Mouse (Mus musculus) left cerebral cortex, adult 8-10 months (tissue): ENCODE measurements around the gene Srsf3. TPM values are rescaled to one million over a fixed set of nuclear protein-coding genes. Genes with fewer than 3 reads are reported as not detected.

Experiments used
- DNase-seq, 2 experiments: peaks; one replicate each; pipeline ENCODE4 v3.0.0; 2022; ENCODE audit warnings: low spot score in 2 of 2
- total RNA-seq, 4 experiments: library from RNA; stranded (reverse); gene quantifications; 2 replicates each; pipeline ENCODE4 v1.2.4; 2022

Srsf3 gene
- total RNA-seq, 4 experiments from 2014 or later = 101 to 142 (median 115) TPM

DNA sequence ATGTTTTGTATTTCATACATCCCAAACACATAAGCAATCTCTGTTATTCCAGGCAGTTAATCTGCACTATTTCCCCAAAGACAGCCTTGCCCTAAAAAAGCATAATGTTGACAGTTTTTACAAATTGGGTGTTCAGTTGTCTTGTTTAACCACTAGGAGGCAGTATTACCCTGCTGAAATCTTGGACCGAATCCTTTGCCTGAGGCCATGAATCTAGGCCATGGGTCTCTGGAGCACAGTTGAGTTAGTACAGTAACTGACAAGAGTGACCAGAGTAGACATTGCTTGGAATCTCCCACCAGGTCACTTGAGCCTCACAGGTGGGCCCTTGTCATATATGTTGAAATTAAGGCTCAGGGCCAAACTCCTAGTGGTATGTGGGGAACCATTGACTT, 12.5 kb downstream of the Srsf3 start:
- DNase-seq = no peak

DNA sequence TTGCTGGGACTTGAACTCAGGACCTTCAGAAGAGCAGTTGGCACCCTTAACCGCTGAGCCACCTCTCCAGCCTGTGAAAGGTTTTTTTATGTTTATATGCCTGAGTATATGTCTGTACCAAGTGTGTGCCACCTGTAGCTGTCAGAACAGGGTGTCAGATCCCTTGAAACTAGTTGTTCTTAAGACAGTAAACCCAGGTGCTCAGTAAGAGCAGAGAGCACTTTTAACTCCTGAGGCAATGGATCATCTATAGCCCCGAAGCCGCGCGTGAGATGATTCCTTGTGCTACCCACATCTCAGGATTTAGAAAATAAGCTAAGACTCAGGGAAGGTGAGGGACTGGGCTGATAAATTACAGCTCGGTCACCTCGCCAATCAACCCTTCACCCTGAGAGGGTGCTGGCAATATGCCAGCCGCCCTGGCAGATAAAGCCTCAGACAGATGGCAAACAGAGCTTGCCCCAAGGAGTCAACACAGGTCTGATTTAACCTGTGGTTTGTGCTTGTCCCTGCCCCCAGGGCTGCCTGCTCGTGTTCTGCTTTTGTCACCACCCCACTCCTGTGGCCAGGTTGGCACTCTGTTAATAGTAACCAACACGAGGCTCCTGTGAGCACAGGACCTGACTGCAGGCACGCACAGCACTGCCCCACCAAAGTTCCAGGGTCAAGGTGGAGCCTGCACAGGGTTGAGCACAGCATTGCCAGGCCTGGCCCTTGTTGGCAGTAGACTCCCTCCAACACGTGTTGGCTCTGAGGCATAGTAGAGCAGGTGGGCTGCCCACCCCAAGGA, 13.5 kb downstream of the Srsf3 start:
- no peak for DNase-seq

DNA sequence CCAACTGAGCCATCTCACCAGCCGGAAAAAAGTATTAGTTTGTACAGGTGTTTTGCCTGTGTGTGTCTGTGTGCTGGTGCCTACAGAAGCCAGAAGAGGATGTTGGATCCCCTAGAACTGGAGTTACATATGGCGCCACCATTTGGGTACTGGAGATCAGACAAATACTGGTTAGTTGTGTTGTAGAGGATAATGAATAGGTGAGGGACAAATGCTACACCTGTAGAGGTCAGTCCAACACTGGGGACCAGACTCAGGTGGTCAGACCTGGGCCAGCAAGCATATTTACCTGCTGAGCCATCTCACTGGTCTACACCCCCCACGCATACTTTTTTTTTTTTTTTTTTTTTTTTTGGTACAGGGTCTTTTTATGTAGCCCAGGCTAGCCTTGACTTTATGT, 14.4 kb downstream of the Srsf3 start:
- DNase-seq = no peak

DNA sequence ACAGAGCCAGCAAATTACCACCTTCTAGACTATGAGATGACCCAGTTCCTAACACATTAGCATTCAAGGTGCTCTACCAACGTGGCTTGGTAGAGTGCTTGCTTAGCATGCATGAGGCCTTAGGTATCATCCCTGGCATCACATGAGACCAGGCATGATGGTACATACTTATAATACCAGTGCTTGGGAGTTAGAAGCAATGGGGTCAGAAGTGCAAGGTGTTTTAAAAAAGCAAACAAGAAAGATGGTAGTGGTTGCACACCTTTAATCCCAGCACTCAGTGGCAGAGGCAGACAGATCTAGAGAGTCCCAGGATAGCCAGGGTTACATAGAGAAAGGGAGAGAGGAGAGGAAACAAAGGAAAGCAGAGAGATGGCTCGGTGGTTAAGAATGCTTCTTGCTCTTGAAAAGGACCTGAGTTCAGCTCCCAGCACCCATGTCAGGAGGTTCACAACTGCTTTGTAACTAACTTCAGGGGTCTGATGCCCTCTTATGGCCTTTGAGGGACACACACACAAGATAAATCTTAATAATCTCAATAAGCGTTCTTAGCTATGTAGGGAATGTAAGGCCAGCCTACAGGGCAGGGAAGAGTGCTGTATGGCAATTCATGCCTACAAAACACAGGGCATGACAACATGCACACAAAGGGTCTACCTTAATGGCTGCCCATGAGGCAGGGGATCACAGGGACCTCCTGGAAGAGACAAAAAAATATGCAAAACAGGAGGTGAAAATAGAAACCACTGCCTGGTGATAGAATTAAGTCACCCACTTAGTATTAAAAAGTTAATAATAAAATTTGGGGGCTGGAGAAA, 15.5 kb downstream of the Srsf3 start:
- DNase-seq = no peak

DNA sequence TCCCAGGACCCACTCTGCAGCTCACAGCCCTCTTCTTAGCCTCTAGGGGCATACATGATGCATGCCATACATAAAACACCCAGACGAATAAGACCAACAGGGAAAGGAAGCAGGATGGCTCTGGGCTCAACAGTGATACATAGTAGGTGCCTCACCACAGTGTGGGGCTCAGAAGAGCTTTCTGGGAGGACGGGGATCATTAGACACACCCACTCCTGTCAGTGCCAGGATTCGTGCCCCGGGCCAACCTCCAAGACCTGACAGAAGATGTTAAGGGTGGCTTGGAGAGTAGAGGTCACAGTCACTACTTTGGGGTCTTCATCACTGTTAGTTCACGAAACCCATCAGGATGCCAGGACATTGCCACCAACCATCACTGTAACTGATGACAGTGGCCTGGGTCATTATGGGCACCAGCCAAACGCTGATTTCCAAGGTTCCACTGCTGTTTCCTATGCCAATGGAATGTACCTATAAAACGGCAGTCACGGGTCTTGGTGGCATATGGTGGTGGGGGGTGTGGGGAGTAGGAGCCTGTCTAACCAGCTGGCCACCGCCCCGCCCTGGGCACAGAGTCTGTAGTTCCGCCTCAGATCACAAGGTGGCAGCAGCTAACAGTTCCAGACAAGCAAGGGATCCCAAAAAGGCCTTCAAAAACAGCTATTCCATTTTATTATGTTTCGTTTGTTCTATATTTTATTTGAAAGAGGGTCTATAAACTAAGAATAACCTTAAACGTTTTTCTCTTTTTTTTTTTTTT, 16.5 kb downstream of the Srsf3 start:
- DNase-seq = peak; percentile 74 to 87

DNA sequence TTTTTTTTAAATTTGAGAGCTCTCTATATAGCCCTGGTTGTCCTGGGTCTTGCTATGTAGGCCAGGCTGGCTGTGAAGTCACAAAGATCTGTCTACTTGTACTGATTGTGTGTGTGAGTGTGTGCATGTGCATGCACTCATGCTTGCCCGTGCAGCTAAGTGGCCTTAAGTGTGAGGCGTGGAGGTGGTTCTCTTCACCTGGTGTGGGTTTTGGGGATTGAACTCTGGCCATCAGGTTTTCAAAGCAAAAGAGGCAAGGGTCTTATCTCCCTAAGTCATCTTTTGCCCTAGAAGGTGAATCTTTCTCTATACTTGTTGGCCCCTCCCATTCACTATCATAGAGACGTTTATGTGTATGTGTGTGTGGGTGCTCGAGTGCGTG, 17.1 kb downstream of the Srsf3 start:
- no peak for DNase-seq

DNA sequence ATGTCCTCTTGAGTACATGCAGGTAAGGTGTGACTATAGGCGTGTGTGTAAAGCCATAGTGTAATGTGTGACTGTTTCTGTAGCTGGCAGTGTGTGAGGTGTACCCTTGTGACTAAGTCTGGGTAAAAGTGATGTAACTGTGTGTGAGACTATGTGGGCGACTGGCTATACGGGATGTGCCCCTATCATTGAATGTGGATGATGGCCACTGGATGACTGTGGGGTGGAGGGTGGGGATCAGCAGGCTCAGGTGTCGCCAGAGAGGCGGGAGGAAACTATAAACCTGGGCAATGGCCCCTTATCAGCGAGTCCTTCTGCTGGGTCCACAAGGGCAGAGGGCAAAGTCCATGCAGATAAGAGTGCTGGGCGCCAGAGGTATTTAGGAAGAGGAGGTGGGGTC, 17.5 kb downstream of the Srsf3 start:
- no peak for DNase-seq

DNA sequence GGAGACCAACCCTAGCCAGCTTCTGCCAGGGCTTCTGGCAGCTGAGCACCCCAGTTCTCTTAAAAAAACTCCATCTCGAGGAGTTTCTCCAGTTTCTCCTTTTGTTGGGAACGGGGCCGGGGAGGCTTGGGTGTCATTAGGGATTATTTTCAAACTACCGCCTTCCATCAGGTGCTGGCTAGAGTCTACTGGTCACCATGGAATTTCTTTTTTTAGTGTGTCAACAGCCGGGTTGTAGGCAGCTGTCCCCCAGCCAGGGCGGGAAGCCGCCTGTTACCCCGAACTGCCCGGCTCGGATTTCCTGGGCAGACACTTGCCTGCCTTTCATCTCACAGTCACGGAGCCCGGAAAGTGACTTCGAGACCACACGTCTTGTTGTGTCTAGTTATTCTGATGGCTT, 18.4 kb downstream of the Srsf3 start:
- no peak for DNase-seq

DNA sequence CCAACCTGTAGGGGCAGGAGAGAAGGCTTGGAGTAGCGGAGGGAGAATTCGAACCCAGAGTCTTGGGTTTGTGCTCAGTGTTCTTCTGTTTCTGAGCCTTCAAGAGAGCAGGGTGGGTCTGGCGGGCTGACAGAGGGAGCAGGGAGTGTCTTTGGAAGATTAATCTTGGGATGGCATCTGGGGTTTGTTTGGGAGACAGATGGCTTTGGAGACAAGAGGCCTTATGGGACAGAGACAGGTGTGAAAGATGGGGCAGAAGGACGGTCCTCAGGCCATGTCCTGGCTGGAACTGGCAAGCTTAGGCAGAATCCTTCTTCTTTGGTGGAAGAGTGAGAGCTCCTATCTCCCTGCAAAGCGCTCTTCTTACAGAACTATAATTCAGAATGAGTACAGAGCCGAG, 20.6 kb downstream of the Srsf3 start:
- DNase-seq = no peak

DNA sequence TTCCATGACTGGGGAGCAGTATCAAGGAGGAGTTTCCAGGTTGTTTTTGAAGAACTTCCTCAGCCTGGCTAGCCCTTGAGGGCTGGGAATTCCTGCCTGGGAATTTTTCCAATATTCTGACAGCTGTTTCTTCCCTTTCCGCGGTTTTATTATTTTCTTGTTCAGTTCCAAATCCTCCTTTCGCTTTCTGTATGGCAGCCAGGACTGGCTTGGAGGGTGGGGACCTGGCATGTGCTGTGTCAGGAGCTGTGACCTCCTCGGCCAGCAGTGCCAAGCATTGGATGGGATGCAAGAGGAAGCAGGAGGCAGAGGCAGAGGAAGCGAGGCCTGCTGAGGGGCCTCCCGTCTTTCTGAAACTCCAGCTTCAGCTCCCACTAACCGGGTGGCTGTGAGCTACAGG, 21.4 kb downstream of the Srsf3 start:
- DNase-seq = no peak

DNA sequence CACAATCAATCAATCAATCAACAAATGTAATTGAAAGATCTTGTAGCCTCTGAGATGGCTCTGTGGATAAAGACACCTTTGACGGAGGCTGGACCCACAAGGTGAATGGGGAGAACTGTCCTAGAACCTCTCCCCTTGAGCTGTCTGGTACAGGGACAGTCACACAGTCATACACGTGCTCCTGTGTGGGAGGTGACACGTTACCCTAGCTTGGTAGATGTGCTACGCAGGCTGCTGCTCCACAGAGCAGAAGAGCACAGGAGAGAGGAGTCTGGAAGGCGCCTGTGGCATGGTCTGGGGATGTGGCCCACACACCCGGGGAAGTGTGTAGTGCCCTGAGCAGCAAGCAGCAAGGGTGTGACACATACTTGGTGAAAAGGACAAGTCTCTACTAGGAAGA, 22.0 kb downstream of the Srsf3 start:
- no peak for DNase-seq

DNA sequence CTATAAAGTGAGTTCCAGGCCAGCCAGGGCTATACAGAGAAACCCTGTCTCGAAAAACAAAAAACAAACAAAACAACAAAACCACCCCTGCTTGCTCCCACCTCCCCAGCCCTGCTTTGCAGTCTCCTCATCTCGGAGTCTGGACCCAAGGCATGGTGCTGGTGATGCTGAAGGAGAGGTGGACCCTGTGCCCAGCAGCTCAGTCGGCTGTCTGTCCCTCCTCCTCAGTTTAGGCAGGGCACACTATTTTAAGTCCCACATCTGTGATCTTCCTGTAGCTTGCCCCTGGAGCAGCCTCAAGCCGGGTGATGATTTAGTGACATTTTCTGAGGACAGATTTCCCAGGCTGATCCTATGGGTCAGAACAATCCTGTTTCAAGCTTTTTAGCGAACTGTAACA, 23.2 kb downstream of the Srsf3 start:
- DNase-seq = no peak

DNA sequence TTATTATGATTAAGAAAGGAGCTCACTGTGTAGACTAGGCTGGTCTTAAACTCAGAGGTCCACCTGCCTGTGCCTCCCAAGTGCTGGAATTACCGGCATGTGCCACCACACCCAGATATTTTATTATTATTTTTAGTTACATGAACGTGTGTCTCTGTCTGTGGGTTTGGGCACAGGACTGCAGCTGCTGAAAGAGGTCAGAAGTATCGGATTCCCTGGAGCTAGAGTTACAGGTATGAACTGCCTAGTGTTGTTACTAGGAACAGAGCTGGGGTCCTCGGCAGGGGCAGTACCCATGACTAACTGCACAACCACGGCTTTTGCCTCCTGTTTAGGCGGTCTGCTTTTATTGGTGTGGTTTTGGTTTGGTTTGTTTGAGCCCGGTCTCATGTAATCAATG, 23.8 kb downstream of the Srsf3 start:
- no peak for DNase-seq

DNA sequence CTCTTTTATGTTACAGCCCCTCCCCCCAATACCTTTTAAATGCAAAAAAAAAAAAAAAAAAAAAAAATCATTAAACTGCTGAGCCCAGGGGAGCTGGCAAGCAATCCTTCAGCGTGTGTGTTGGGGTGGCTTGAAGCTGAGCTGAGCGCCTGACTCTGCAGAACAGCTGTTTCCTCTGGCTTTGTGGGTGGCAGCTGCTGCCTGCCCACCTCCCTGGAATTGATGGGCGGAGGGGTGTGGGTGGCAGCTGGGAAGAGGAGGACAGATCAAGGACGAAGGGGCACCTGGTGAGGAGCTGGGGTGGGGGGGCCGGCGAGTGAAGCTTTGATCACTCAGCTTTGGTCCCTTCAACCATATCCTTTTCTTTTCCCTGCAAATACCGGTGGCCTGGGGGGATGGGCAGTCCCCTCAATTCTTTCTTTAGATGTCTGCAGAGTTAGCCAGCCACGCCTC, 24.3 kb downstream of the Srsf3 start:
- DNase-seq = no peak

DNA sequence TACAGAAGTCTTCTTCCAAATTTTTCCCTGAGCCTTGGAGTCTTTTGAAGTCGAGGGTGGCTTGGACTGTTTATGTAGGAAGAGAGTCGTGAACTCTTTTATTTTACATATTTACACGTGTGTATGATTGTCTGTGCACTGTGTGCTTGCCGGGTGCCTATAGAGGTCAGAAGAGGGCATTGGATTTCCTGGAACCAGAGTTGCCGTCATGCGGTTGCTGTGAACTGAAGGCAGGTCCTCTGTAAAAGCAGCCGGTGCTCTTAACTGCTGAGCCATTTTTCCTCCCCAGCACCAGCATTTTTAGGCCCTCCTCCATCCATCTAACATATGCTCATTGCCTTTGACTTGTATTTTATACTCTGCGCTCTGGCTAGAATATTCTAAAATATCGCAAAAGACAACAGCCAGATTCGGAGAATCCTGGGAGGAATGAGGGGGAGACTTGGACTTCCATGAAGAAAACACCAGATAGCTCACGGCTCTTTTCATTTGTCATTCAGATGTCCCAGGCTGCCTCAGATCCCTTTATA, 25.0 kb downstream of the Srsf3 start:
- DNase-seq = no peak

DNA sequence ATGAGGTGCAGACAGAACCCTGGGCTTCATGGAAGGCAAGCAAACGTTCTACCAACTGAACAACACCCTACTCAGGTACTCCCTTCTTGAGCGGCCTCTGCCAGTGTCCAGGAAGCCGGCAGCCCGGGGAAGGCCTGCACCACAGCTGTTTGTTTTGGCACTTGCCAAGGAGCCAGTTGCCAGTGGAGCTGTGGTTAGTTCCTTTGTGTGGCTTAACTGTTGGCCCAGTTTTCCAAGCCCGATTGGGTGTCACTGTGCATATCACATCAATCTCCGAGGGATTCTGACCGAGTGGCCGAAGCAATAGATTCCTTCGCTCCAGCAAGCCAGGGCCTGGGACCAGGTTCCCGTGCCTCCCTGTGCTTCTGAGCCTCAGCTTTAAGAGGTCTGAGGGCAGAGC, 25.5 kb downstream of the Srsf3 start:
- no peak for DNase-seq

DNA sequence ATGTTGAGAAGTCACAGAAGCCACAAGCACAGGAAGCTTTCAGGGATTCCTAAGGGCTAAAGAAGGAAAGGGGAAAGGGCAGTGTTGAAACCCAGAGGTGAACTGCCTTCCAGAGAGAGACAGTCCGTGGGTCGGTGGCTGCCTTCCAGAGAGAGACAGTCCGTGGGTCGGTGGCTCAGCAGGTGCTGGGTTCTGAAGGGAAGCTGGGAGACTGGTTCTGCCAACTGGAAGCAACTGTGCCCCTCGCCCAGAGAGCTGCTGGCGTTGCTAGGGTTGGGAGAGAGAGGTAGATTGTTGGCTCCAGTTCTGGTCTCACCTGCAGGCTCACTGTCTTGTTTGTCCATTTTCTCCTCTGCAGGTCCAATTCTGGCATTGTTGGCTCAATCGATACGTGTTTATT, 26.1 kb downstream of the Srsf3 start:
- no peak for DNase-seq

DNA sequence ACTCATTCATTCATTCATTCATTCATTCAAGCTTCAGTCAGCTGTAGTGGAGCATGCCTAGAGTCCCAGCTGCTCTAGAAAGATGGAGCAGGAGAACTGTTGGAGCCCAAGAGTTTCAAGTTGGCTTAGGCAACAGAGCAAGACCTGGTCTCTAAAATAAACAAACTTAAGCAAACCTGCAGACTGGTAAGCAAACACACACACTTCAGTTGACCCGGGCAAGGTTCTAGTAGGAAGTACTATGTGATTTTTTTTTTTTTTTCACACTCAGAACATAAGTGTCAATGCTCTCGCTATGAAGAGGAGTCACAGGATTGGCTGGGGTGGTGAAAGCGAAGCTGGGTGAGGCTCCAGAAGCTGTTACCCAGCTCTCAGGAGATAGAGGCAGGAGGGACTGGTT, 27.2 kb downstream of the Srsf3 start:
- no peak for DNase-seq

DNA sequence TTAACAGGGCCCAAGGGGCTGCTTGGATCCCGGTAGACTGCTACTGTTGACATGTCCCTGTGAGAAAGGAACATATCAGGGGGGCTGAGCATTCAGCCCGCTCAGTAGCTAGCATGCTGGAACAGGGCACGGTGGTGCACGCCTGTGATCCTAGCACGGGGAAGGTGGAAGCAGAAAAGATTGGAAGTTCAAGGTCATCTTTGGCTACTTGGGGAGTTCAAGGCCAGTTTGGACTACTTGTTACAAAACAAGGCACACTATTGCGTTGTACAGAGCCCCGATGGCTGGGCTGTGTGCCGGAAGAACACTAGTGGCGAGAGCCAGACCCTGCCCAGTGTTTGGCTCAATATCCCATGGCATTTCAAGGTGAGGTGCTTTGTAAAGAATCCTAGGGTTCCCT, 28.5 kb downstream of the Srsf3 start:
- DNase-seq = no peak

DNA sequence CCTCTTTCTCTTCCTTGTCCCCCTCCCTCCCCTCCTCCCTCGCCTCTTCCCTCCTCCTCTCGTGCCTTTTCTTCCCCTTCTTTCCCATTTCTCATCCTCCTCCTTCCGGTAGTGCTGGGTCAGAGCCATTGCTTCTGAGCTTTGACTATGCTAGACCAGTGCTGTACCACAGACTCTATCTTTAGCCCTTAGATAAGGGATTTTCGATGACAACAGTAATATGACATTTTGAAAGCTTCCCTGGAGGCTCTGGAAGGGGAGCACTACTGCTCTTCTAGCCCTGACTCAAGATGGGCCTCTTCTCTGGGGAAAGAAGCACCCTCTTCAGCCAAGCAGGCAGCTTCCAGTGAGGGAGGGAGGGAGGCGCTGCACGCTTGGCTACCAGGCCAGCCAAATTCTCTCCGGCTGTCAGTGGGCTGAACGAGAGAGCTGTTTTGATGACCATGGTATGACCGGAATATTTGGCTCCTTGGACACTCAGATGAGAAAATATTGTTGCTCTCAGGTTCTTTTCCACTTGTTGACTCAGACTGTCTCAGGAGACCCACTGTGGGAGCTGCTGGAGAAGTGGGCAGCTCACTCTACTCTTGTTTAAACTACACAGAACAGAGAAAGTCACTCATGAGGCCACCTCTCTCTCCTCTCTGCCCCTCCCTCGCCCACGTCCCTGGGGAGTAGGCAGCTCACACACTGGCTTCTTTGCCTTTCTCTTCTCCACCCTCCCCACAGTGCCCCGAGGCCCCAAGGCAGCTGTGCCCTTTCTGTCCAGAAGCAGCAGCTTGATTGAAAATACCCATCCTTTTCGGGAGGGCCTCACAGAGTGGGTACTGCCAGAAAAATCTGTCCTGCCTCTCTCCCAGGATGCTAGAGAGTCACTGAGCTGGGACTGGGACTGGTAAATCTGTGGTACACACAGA, 29.9 kb downstream of the Srsf3 start:
- DNase-seq = no peak
